Mouse (Mus musculus) intestine, embryonic 14.5 days (tissue): ENCODE measurements around the gene Syt11. TPM values are rescaled to one million over a fixed set of nuclear protein-coding genes. Genes with fewer than 3 reads are reported as not detected.
"Not testable (repeated sequence)": the region's sequence is repeated elsewhere in the genome, so short reads cannot be mapped to it uniquely, and the experiment has no call there.

ENCODE experiments used
- ATAC-seq: fragments of 200-750 bp; cut with Nextera tagmentation; replicated peaks from 2 replicates; pipeline ENCODE4 v1.8.0; 2017; ENCODE audit warnings: low read depth, moderate number of reproducible peaks, moderate TSS enrichment, moderate library complexity; ENCODE audit not compliant: low FRiP score, low TSS enrichment
- DNase-seq: peaks from one replicate; pipeline ENCODE4 v3.0.0-alpha.2; 2018; ENCODE audit warnings: low spot score
- H3K27ac ChIP-seq: fragments of 300-500 bp; sonication (generic); 2 replicates; pipeline ENCODE4 v1.5.1; 2014; ENCODE audit warnings: low read depth, mild to moderate bottlenecking, control low read depth
- H3K27me3 ChIP-seq: fragments of 300-500 bp; sonication (generic); replicated peaks from 2 replicates; pipeline ENCODE4 v1.6.1; 2014; ENCODE audit warnings: low read length, control low read depth; ENCODE audit not compliant: control insufficient read depth, insufficient read depth
- H3K36me3 ChIP-seq: fragments of 300-500 bp; sonication (generic); 2 replicates; pipeline ENCODE4 v1.6.1; 2014; ENCODE audit warnings: low read length, control low read depth; ENCODE audit not compliant: control insufficient read depth, insufficient read depth
- H3K4me1 ChIP-seq: fragments of 300-500 bp; sonication (generic); replicated peaks from 2 replicates; pipeline ENCODE4 v1.6.1; 2014; ENCODE audit warnings: low read length, control low read depth, mixed read lengths; ENCODE audit not compliant: control insufficient read depth, insufficient read depth
- H3K4me2 ChIP-seq: fragments of 300-500 bp; sonication (generic); 2 replicates; pipeline ENCODE4 v1.6.1; 2014; ENCODE audit warnings: low read length
- H3K4me3 ChIP-seq: fragments of 300-500 bp; sonication (generic); 2 replicates; pipeline ENCODE4 v1.5.1; 2014; ENCODE audit warnings: low read depth, low read length, control low read depth, mixed read lengths
- H3K9ac ChIP-seq: fragments of 300-500 bp; sonication (generic); 2 replicates; pipeline ENCODE4 v1.6.1; 2014; ENCODE audit warnings: mild to moderate bottlenecking, low read length
- H3K9me3 ChIP-seq: fragments of 300-500 bp; sonication (generic); 2 replicates; pipeline ENCODE4 v1.6.1; 2016; ENCODE audit warnings: low read length, control low read depth; ENCODE audit not compliant: control insufficient read depth
- WGBS: fragments of 180-500 bp; shearing (Covaris S2); extraction: QIAGEN DNeasy Blood & Tissue Kit; methylation state at CpG from one replicate; pipeline ENCODE4 v1.1.7; 2014; 5-methylcytosine and 5-hydroxymethylcytosine counted together
- polyA plus RNA-seq: library from polyadenylated mRNA; unstranded; fragments of >200 nt; fragmentation: Nextera tagmentation; extraction: Ambion mirVana; gene quantifications from 2 replicates; pipeline ENCODE4 v1.2.1, GENCODE M21; 2014

The Syt11 gene
- polyA plus RNA-seq, 1 experiment from 2014 or later, result 28.6 TPM

DNA sequence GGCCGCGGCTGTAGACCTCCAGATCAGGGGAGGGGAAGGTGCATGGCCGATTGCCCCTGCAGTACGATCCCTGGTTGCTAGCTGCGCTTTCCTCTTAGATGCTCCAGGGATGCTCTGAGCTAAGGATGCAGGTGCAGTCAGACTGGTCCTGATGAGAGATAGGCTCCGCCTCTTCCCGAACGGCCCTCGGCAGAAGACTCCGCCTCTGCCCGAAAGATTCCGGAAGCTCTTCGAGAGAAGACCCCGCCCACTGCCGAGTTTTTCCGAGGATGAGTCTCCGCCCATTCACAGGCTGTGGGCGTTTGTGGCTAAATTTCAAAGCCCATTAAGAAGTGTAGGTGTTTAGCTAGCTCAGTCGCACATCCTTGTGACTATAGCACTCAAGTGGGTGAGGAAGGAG, 2.6 kb downstream of the Syt11 start:
- DNase-seq (peak; percentile 72), ATAC-seq (peak; percentile 40)
- 2% methylated on average over 16 of the region's 19 CpGs for WGBS
- not testable (repeated sequence) for H3K4me3 ChIP-seq, H3K36me3 ChIP-seq, H3K9ac ChIP-seq, H3K9me3 ChIP-seq, H3K4me2 ChIP-seq, H3K27me3 ChIP-seq, H3K27ac ChIP-seq, H3K4me1 ChIP-seq

DNA sequence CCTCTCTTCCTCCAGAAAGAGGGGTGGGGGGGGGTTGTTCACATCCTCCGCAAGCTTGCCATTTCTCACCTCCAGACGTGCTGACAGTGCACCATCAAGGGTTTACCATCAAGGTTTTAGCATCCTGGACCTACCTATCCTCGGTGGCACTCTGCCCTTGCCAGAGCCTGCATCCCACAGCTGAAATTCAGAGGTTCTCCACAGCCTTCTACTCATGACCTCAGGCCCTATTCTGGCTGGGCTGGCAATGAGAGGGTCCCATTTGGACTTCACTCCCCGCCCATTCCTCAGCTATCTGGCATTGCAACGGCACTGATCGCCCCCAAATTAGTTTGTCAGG, 3.1 kb downstream of the Syt11 start:
- 19% methylated on average over 3 of the region's 6 CpGs for WGBS
- not testable (repeated sequence) for DNase-seq, H3K9ac ChIP-seq, H3K4me1 ChIP-seq, H3K36me3 ChIP-seq, H3K27me3 ChIP-seq, H3K9me3 ChIP-seq
- H3K4me2 ChIP-seq, result peak overlapping the region; percentile 43
- H3K27ac ChIP-seq, result peak overlapping the region; percentile 40; the same call in 1 of the 2 replicates
- ATAC-seq, result 0 out of 2 replicates have a peak, but pooled peaks have one; percentile 2
- H3K4me3 ChIP-seq, result peak overlapping the region; percentile 13; the same call in 1 of the 2 replicates

DNA sequence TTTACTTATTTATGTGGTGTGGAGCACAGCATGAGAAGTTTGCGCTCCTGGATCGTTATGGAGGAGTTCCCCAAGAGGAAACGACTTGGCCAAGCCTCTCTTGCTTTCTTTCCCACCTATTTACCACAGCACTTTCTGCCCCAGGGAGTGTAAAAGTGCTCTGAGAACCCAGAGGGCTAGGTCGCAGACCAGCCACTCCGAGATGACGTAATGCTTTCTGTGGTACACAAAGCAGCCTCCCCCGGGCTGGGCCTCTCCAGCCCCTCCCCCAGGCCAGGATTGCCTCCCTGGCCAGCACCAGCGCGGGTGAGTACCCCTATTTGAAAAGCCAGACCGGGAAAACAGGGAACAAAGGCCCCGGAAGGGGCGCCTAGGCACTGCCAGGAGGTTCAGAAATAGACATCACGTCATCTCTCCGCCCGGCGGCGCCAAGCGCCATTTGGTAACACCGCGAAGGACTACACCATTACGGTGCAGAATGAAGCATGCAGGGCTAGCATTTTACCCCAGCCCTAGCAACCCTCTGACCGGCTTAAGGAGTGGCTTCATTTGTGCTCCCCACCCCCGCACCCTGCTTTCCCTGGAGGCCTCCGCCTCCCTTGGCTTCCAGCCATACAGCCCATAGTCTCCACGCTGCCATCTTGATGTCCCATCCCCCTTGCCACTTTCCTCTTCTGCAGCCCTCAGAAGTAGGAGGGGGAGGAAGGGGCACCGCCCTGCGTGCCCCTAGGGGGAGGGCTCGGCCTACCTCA, 3.6 kb downstream of the Syt11 start:
- not testable (repeated sequence) for H3K36me3 ChIP-seq, H3K27me3 ChIP-seq, H3K9ac ChIP-seq, H3K4me1 ChIP-seq, H3K9me3 ChIP-seq
- peak overlapping the region; percentile 13 for H3K4me3 ChIP-seq
- H3K27ac ChIP-seq, result peak overlapping the region; percentile 40; the same call in 1 of the 2 replicates
- DNase-seq (peak; percentile 66), ATAC-seq (peak; percentile 83)
- WGBS, result 3% methylated on average over 21 of the region's 28 CpGs
- H3K4me2 ChIP-seq, result peak overlapping the region; percentile 43

- WGBS, result 66% methylated on average over 6 of the region's 6 CpGs
- DNase-seq, result no peak
- Histone ChIP-seq H3K4me3 (no peak overlapping the region), H3K36me3 (no peaks in the 10 kb centered on the region), H3K27me3 (no peaks in the 10 kb centered on the region), H3K9ac (no peak overlapping the region), H3K4me2 (no peak overlapping the region), H3K4me1 (peaks cover 7% of the 10 kb centered on the region; the same call in 1 of the 2 replicates), H3K27ac (no peak overlapping the region), H3K9me3 (no peaks in the 10 kb centered on the region)
- ATAC-seq, result no peak
Observed at GRCm38 (mm10) chr3:88762401-88762831, 12.5 kb downstream of the Syt11 start.

DNA sequence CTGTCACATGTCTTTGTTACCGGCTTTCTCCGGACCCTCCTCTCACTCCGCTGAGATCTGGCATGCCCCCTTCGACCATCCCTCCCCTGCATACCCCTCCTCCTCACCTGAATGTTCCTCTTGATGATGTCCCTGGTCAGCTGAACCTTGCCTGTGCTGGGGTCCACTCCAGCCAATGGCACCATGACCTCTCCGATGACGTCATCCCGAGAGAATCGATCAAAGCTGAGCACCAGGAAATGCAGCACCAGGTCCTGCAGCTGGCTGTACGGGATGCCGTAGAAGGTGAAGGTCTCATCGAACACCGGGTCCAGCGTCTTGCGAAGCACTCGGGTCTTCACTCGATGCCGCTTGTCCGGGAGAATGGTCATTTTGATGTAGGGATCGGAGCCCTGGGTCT, 13.3 kb downstream of the Syt11 start:
- DNase-seq (no peak), ATAC-seq (no peak)
- Histone ChIP-seq H3K27me3 (no peaks in the 10 kb centered on the region), H3K4me2 (no peak overlapping the region), H3K4me3 (no peak overlapping the region), H3K9me3 (no peaks in the 10 kb centered on the region), H3K27ac (no peak overlapping the region), H3K36me3 (no peaks in the 10 kb centered on the region), H3K4me1 (peaks cover 8% of the 10 kb centered on the region; the same call in 1 of the 2 replicates), H3K9ac (no peak overlapping the region)
- WGBS, result 90% methylated on average over 19 of the region's 19 CpGs

DNA sequence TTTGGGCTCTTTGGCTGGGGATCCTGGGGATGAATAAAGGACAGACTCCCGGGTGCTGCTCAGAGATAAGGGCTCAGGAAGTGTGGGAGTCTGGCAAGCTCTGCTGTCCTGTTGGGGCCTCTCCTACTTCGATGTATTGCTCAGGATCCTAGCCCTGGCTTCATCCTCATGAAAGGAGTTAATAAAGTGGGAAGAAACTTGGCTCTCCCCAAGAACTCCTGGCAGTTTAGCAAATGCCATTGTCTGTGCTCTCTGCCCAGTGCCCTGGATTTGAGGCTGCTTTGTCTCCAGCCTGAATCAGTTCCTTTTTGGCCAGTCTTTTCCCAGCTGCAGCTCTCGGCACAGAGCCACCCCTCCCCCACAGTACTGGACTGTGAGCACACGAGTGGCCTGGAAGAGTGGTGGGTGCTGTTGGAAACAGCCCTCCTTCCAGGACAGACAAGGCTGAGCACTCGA, 16.9 kb downstream of the Syt11 start:
- Histone ChIP-seq H3K9me3 (no peaks in the 10 kb centered on the region), H3K4me2 (no peak overlapping the region), H3K36me3 (no peaks in the 10 kb centered on the region), H3K4me1 (peaks cover 13% of the 10 kb centered on the region), H3K27ac (peak overlapping the region; percentile 43), H3K9ac (0 out of 2 replicates have a peak overlapping the region, but pooled peaks have one; percentile 0), H3K4me3 (no peak overlapping the region), H3K27me3 (no peaks in the 10 kb centered on the region)
- WGBS, result 14% methylated on average over 5 of the region's 5 CpGs
- ATAC-seq, result peak; percentile 22; the same call in 1 of the 2 replicates
- DNase-seq, result peak; percentile 70

- Histone ChIP-seq H3K4me1 (peaks cover 13% of the 10 kb centered on the region), H3K27me3 (no peaks in the 10 kb centered on the region), H3K4me3 (no peak overlapping the region), H3K9me3 (no peaks in the 10 kb centered on the region), H3K36me3 (no peaks in the 10 kb centered on the region), H3K9ac (no peak overlapping the region), H3K4me2 (no peak overlapping the region), H3K27ac (peak overlapping the region; percentile 40; the same call in 1 of the 2 replicates)
- DNase-seq (peak; percentile 56), ATAC-seq (no peak)
- WGBS, result 37% methylated on average over 4 of the region's 4 CpGs
Observed at GRCm38 (mm10) chr3:88756276-88756675, 18.7 kb downstream of the Syt11 start.

DNA sequence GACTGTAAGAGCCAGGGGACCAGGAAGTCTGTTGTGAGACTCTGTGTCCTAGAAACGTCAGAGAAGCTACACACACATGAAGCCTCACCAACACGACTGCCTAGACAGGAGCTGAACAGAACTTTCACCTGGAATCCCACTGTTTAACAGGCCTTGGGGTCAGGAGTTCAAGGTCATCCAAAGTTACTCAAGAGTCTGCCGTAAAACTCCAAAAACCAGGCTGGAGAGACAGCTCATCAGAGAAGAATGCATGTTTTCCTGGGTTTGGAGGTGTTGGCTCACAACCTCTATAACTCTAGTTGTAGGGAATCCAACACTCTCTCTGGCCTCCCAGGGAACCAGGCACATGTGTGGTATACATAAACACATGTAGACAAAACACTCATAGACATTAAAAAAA, 19.4 kb downstream of the Syt11 start:
- ATAC-seq (no peak), DNase-seq (no peak)
- Histone ChIP-seq H3K27me3 (no peaks in the 10 kb centered on the region), H3K4me1 (peaks cover 13% of the 10 kb centered on the region), H3K9ac (no peak overlapping the region), H3K4me2 (no peak overlapping the region), H3K36me3 (no peaks in the 10 kb centered on the region), H3K27ac (peak overlapping the region; percentile 39; the same call in 1 of the 2 replicates), H3K4me3 (no peak overlapping the region), H3K9me3 (no peaks in the 10 kb centered on the region)
- 29% methylated on average over 3 of the region's 3 CpGs for WGBS

GRCm38 (mm10) chr3:88754283-88754682, 20.7 kb downstream of the Syt11 start:
- ATAC-seq (no peak; the same call in 1 of the 2 replicates), DNase-seq (no peak)
- Histone ChIP-seq H3K4me2 (no peak overlapping the region), H3K4me1 (peaks cover 13% of the 10 kb centered on the region), H3K9me3 (no peaks in the 10 kb centered on the region), H3K4me3 (no peak overlapping the region), H3K27me3 (no peaks in the 10 kb centered on the region), H3K9ac (no peak overlapping the region), H3K36me3 (no peaks in the 10 kb centered on the region), H3K27ac (no peak overlapping the region)
- WGBS, result 76% methylated on average over 4 of the region's 4 CpGs
